Comparison of ENCODE assay signal across 12 mouse cellular contexts in the genomic region with DNA sequence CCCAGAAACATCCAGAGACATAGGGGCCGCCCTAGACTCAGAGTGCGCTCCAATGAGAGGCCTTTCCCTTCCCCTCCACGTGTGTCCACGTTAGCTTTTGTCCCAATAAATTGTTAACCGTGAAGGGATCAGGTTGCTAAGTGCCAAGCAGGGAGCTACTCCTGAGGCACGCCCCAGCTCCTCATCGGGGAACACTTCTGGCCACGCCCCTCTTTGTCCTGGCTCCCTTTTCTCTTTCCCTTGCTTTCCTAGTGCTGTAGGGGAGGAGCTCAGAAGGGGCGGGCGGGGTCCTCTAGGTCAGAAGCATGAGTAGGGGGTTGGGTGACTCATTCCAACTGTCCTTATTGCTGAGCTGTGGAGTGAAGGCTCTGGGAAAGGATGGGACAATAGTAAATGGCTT. TPM values are rescaled to one million over a fixed set of nuclear protein-coding genes. Genes with fewer than 3 reads are reported as not detected.
DNase-seq lines count a peak whose midpoint lies in the region; ATAC-seq and TF ChIP-seq lines count a peak whose summit lies in the region.
"Had no signal": no experiment of that assay in that cellular context is flagged by ENCODE, and none has a peak within 500 bp of the region (broad histone marks: within the 10 kb centered on the region; RNA-seq: fewer than 3 reads in every experiment).

No protein-coding gene starts in this region.

- no peaks in the 10 kb centered on the region for H3K9me3 ChIP-seq in heart, embryonic 10.5 days
- no peaks in the 10 kb centered on the region for H3K9me3 ChIP-seq in midbrain, embryonic 12.5 days
- H3K9me3 ChIP-seq in midbrain, postnatal 0 days (ENCODE audit: low read length), result no peaks in the 10 kb centered on the region
- H3K9me3 ChIP-seq in lung, embryonic 15.5 days, result no peaks in the 10 kb centered on the region

- H3K4me3 ChIP-seq in heart, embryonic 10.5 days, result peak overlapping the region; percentile 42
- H3K4me3 ChIP-seq in midbrain, embryonic 12.5 days, result no peak overlapping the region
- no peak overlapping the region for H3K4me3 ChIP-seq in midbrain, postnatal 0 days (ENCODE audit: low read depth, low read length)
- H3K4me3 ChIP-seq in lung, embryonic 15.5 days, result peak overlapping the region; percentile 26
- H3K4me3 ChIP-seq: erythroblast, embryonic 14.5 days had no signal

- no peak for DNase-seq in heart, embryonic 10.5 days (ENCODE audit: low spot score)
- DNase-seq in heart, adult 18-20 months, result no peak
- DNase-seq in midbrain, postnatal 0 days (ENCODE audit: low spot score), result no peak
- no peak for DNase-seq in cerebellum, adult 11 months
- DNase-seq in thymus, postnatal 14 days, result no peak
- DNase-seq: adrenal gland, postnatal 10 days; B cell, adult 2 months; kidney, adult 11 months had no signal

- H3K27ac ChIP-seq in heart, embryonic 10.5 days, result peak overlapping the region; percentile 69
- H3K27ac ChIP-seq in midbrain, embryonic 12.5 days (replicated peaks), result no peak overlapping the region
- H3K27ac ChIP-seq in midbrain, postnatal 0 days (ENCODE audit: low read depth, low read length), result no peak overlapping the region
- peak overlapping the region; percentile 47; the same call in 1 of the 2 replicates for H3K27ac ChIP-seq in lung, embryonic 15.5 days

- peak; percentile 38; the same call in 1 of the 2 replicates for ATAC-seq in midbrain, embryonic 12.5 days (ENCODE audit: low FRiP score, low read depth)
- ATAC-seq in midbrain, postnatal 0 days (ENCODE audit: low FRiP score), result no peak
- peak; percentile 55 for ATAC-seq in lung, embryonic 15.5 days (ENCODE audit: borderline replicate concordance, extremely low read depth, low FRiP score, low TSS enrichment)
- no peak for ATAC-seq in activated CD4-positive, CD25-positive, alpha-beta regulatory T cell, adult 4 months

- peak overlapping the region; percentile 25 for H3K4me2 ChIP-seq in midbrain, embryonic 12.5 days (replicated peaks)
- no peak overlapping the region for H3K4me2 ChIP-seq in midbrain, postnatal 0 days (ENCODE audit: low read depth, low read length, poor library complexity, severe bottlenecking)
- H3K4me2 ChIP-seq in lung, embryonic 15.5 days, result peak overlapping the region; percentile 46

- no peak for TF ChIP-seq CTCF in midbrain, postnatal 0 days (IDR thresholded peaks at IDR 0.05)

- no peak overlapping the region for H3K9ac ChIP-seq in midbrain, embryonic 12.5 days (replicated peaks)
- H3K9ac ChIP-seq in midbrain, postnatal 0 days (replicated peaks; ENCODE audit: low read length, poor library complexity, severe bottlenecking), result no peak overlapping the region
- 0 out of 2 replicates have a peak overlapping the region, but pooled peaks have one; percentile 9 for H3K9ac ChIP-seq in lung, embryonic 15.5 days

- H3K36me3 ChIP-seq in heart, embryonic 10.5 days, result no peaks in the 10 kb centered on the region
- no peaks in the 10 kb centered on the region for H3K36me3 ChIP-seq in midbrain, embryonic 12.5 days
- no peaks in the 10 kb centered on the region for H3K36me3 ChIP-seq in midbrain, postnatal 0 days (ENCODE audit: insufficient read depth, low read length)
- H3K36me3 ChIP-seq in lung, embryonic 15.5 days, result no peaks in the 10 kb centered on the region

- peaks cover 34% of the 10 kb centered on the region for H3K4me1 ChIP-seq in heart, embryonic 10.5 days
- H3K4me1 ChIP-seq in midbrain, embryonic 12.5 days, result peaks cover 18% of the 10 kb centered on the region
- H3K4me1 ChIP-seq in midbrain, postnatal 0 days (ENCODE audit: insufficient read depth, low read length), result no peaks in the 10 kb centered on the region
- H3K4me1 ChIP-seq in lung, embryonic 15.5 days, result peaks cover 28% of the 10 kb centered on the region

- WGBS in heart, embryonic 10.5 days, result 5% methylated on average over 10 of the region's 10 CpGs
- WGBS in midbrain, embryonic 12.5 days, result 1% methylated on average over 10 of the region's 10 CpGs
- 6% methylated on average over 10 of the region's 10 CpGs for WGBS in midbrain, postnatal 0 days
- WGBS in lung, embryonic 15.5 days, result 4% methylated on average over 10 of the region's 10 CpGs

- peaks cover 13% of the 10 kb centered on the region for H3K27me3 ChIP-seq in heart, embryonic 10.5 days (ENCODE audit: insufficient read depth, poor library complexity, severe bottlenecking)
- peaks cover 15% of the 10 kb centered on the region for H3K27me3 ChIP-seq in midbrain, embryonic 12.5 days
- H3K27me3 ChIP-seq in midbrain, postnatal 0 days (ENCODE audit: insufficient read depth, low read length), result no peaks in the 10 kb centered on the region
- 0 out of 2 replicates have a peak, but pooled peaks cover 6% of the 10 kb centered on the region for H3K27me3 ChIP-seq in lung, embryonic 15.5 days

RNA-seq across cellular contexts. Expression of a gene that starts 8.8 kb away (rescaled TPM):
- polyA plus RNA-seq in heart, embryonic 10.5 days (2016; fragmentation: Nextera tagmentation; extraction: Ambion mirVana), result 85.1 and 105 TPM in 2 replicates
- 10 to 100 TPM; 33.8 to 35.7 TPM for total RNA-seq in heart, adult 18-20 months (2021)
- 109 and 115 TPM in 2 replicates for polyA plus RNA-seq in midbrain, embryonic 12.5 days (2016; fragmentation: Nextera tagmentation; extraction: Ambion mirVana)
- 114 and 136 TPM in 2 replicates for total RNA-seq in midbrain, postnatal 0 days (2014; rRNA removed)
- 96.0 and 98.9 TPM in 2 replicates for polyA plus RNA-seq in midbrain, postnatal 0 days (2015; fragmentation: Nextera tagmentation; extraction: Ambion mirVana)
- polyA plus RNA-seq in lung, embryonic 15.5 days (2015; fragmentation: Nextera tagmentation; extraction: Ambion mirVana), result 90.8 and 96.6 TPM in 2 replicates
- 10 to 100 TPM; 40.5 to 56.7 TPM for polyA plus RNA-seq in activated CD4-positive, CD25-positive, alpha-beta regulatory T cell, adult 4 months (2017; shearing (Covaris generic))

RNA-seq across cellular contexts. Expression of a gene that starts 36.4 kb away (rescaled TPM):
- 0.30 and 0.38 TPM in 2 replicates for polyA plus RNA-seq in heart, embryonic 10.5 days (2016; fragmentation: Nextera tagmentation; extraction: Ambion mirVana)
- under 1 TPM in 1 of 2 experiments, not detected in 1; 0.10 TPM for total RNA-seq in heart, adult 18-20 months (2021)
- 0.80 and 1.1 TPM in 2 replicates for polyA plus RNA-seq in midbrain, embryonic 12.5 days (2016; fragmentation: Nextera tagmentation; extraction: Ambion mirVana)
- 0.99 and 3.0 TPM in 2 replicates for total RNA-seq in midbrain, postnatal 0 days (2014; rRNA removed)
- 1.5 TPM in 2 replicates for polyA plus RNA-seq in midbrain, postnatal 0 days (2015; fragmentation: Nextera tagmentation; extraction: Ambion mirVana)
- 0.52 and 1.2 TPM in 2 replicates for polyA plus RNA-seq in lung, embryonic 15.5 days (2015; fragmentation: Nextera tagmentation; extraction: Ambion mirVana)
- polyA plus RNA-seq in activated CD4-positive, CD25-positive, alpha-beta regulatory T cell, adult 4 months (2017; shearing (Covaris generic)), result 1 to 10 TPM in 1 of 2 experiments, under 1 TPM in 1; 0.87 to 1.0 TPM
- polyA plus RNA-seq: erythroblast, embryonic 14.5 days had no signal

RNA-seq across cellular contexts. Expression of a gene that starts 37.6 kb away (rescaled TPM):
- polyA plus RNA-seq in heart, embryonic 10.5 days (2016; fragmentation: Nextera tagmentation; extraction: Ambion mirVana), result 58.9 and 65.1 TPM in 2 replicates
- 100 to 1,000 TPM; 125 to 130 TPM for total RNA-seq in heart, adult 18-20 months (2021)
- polyA plus RNA-seq in midbrain, embryonic 12.5 days (2016; fragmentation: Nextera tagmentation; extraction: Ambion mirVana), result 52.1 TPM in 2 replicates
- 68.1 and 69.5 TPM in 2 replicates for total RNA-seq in midbrain, postnatal 0 days (2014; rRNA removed)
- 40.1 and 40.2 TPM in 2 replicates for polyA plus RNA-seq in midbrain, postnatal 0 days (2015; fragmentation: Nextera tagmentation; extraction: Ambion mirVana)
- 51.7 and 54.0 TPM in 2 replicates for polyA plus RNA-seq in lung, embryonic 15.5 days (2015; fragmentation: Nextera tagmentation; extraction: Ambion mirVana)
- 1 to 10 TPM; 7.0 to 8.0 TPM for polyA plus RNA-seq in activated CD4-positive, CD25-positive, alpha-beta regulatory T cell, adult 4 months (2017; shearing (Covaris generic))

RNA-seq across cellular contexts. Expression of a gene that starts 51.1 kb away (rescaled TPM):
- polyA plus RNA-seq in heart, embryonic 10.5 days (2016; fragmentation: Nextera tagmentation; extraction: Ambion mirVana), result 1,286 and 1,339 TPM in 2 replicates
- 100 to 1,000 TPM; 760 to 782 TPM for total RNA-seq in heart, adult 18-20 months (2021)
- 1,173 and 1,210 TPM in 2 replicates for polyA plus RNA-seq in midbrain, embryonic 12.5 days (2016; fragmentation: Nextera tagmentation; extraction: Ambion mirVana)
- 606 and 1,008 TPM in 2 replicates for total RNA-seq in midbrain, postnatal 0 days (2014; rRNA removed)
- polyA plus RNA-seq in midbrain, postnatal 0 days (2015; fragmentation: Nextera tagmentation; extraction: Ambion mirVana), result 1,065 and 1,089 TPM in 2 replicates
- 1,553 and 1,704 TPM in 2 replicates for polyA plus RNA-seq in lung, embryonic 15.5 days (2015; fragmentation: Nextera tagmentation; extraction: Ambion mirVana)
- polyA plus RNA-seq in activated CD4-positive, CD25-positive, alpha-beta regulatory T cell, adult 4 months (2017; shearing (Covaris generic)), result 1,000 to 10,000 TPM; 4,432 to 4,869 TPM

RNA-seq across cellular contexts. Expression of a gene that starts 53.2 kb away (rescaled TPM):
- 518 and 632 TPM in 2 replicates for polyA plus RNA-seq in heart, embryonic 10.5 days (2016; fragmentation: Nextera tagmentation; extraction: Ambion mirVana)
- 100 to 1,000 TPM; 844 to 954 TPM for total RNA-seq in heart, adult 18-20 months (2021)
- polyA plus RNA-seq in midbrain, embryonic 12.5 days (2016; fragmentation: Nextera tagmentation; extraction: Ambion mirVana), result 325 and 338 TPM in 2 replicates
- total RNA-seq in midbrain, postnatal 0 days (2014; rRNA removed), result 335 and 480 TPM in 2 replicates
- 630 and 676 TPM in 2 replicates for polyA plus RNA-seq in midbrain, postnatal 0 days (2015; fragmentation: Nextera tagmentation; extraction: Ambion mirVana)
- polyA plus RNA-seq in lung, embryonic 15.5 days (2015; fragmentation: Nextera tagmentation; extraction: Ambion mirVana), result 465 and 491 TPM in 2 replicates
- 100 to 1,000 TPM; 272 to 279 TPM for polyA plus RNA-seq in activated CD4-positive, CD25-positive, alpha-beta regulatory T cell, adult 4 months (2017; shearing (Covaris generic))

Comparison
In these comparisons a context has a peak if more than half of its experiments do, and no peak if none do; other contexts are left out.
1. ATAC-seq: peak in midbrain, embryonic 12.5 days (single experiment) and lung, embryonic 15.5 days (single experiment); none in midbrain, postnatal 0 days (single experiment) and activated CD4-positive, CD25-positive, alpha-beta regulatory T cell, adult 4 months (single experiment).
2. H3K27ac ChIP-seq: peak in heart, embryonic 10.5 days (single experiment) and lung, embryonic 15.5 days (single experiment); none in midbrain, embryonic 12.5 days (single experiment) and midbrain, postnatal 0 days (single experiment).
3. H3K4me3 ChIP-seq: peak in heart, embryonic 10.5 days (single experiment) and lung, embryonic 15.5 days (single experiment); none in midbrain, embryonic 12.5 days (single experiment) and midbrain, postnatal 0 days (single experiment).